Mouse (Mus musculus) forebrain, embryonic 13.5 days (tissue): ENCODE data around the gene Twsg1. TPM values are rescaled to one million over a fixed set of nuclear protein-coding genes. Genes with fewer than 3 reads are reported as not detected.
A peak's percentile ranks its signal among the peaks of the same experiment; 100 is the strongest.
"Not testable (repeated sequence)": the region's sequence is repeated elsewhere in the genome, so short reads cannot be mapped to it uniquely, and the experiment has no call there.

Experiments used
- ATAC-seq: fragments of 200-750 bp; cut with Nextera tagmentation; 2 replicates; pipeline ENCODE4 v1.8.0; 2017
- H3K27ac ChIP-seq: fragments of 300-500 bp; sonication (generic); 2 replicates; pipeline ENCODE4 v1.5.1; 2015; ENCODE audit warnings: inconsistent platforms, mild to moderate bottlenecking, moderate library complexity
- H3K27me3 ChIP-seq: fragments of 300-500 bp; sonication (generic); 2 replicates; pipeline ENCODE4 v1.6.1; 2015; ENCODE audit warnings: mild to moderate bottlenecking, inconsistent platforms
- H3K36me3 ChIP-seq: fragments of 300-500 bp; sonication (generic); 2 replicates; pipeline ENCODE4 v1.6.1; 2015; ENCODE audit warnings: mild to moderate bottlenecking, inconsistent platforms; ENCODE audit not compliant: poor library complexity, severe bottlenecking
- H3K4me1 ChIP-seq: fragments of 300-500 bp; sonication (generic); 2 replicates; pipeline ENCODE4 v1.6.1; 2015; ENCODE audit warnings: inconsistent platforms
- H3K4me2 ChIP-seq: fragments of 300-500 bp; sonication (generic); 2 replicates; pipeline ENCODE4 v1.6.1; 2015; ENCODE audit warnings: inconsistent platforms, mild to moderate bottlenecking, moderate library complexity
- H3K4me3 ChIP-seq: fragments of 300-500 bp; sonication (generic); 2 replicates; pipeline ENCODE4 v1.5.1; 2015; ENCODE audit warnings: mild to moderate bottlenecking, inconsistent platforms
- H3K9ac ChIP-seq: fragments of 300-500 bp; sonication (generic); 2 replicates; pipeline ENCODE4 v1.6.1; 2015; ENCODE audit warnings: mild to moderate bottlenecking, inconsistent platforms
- H3K9me3 ChIP-seq: fragments of 300-500 bp; sonication (generic); replicated peaks from 2 replicates; pipeline ENCODE4 v1.6.1; 2016; ENCODE audit warnings: inconsistent platforms
- WGBS: fragments of 180-500 bp; shearing (Covaris S2); methylation state at CpG from one replicate; pipeline ENCODE4 v1.1.7; 2015; 5-methylcytosine and 5-hydroxymethylcytosine counted together
- polyA plus RNA-seq: library from polyadenylated mRNA; unstranded; fragments of >200 nt; fragmentation: Nextera tagmentation; extraction: Ambion mirVana; gene quantifications from 2 replicates; pipeline ENCODE4 v1.2.1, GENCODE M21; 2015

Gene Twsg1
- polyA plus RNA-seq, result 75.2 and 84.1 TPM in 2 replicates

GRCm38 (mm10) chr17:65950622-65951404 is at the start of gene Twsg1:
TSS of gene Twsg1 (minus strand) at chr17:65951226.
- Histone ChIP-seq H3K9ac (peak within 1 kb of the TSS; percentile 97), H3K4me3 (peak within 1 kb of the TSS; percentile 88), H3K27me3 (no peaks in the 10 kb centered on the region), H3K4me1 (peaks cover 18% of the 10 kb centered on the region), H3K36me3 (peaks cover 26% of the 10 kb centered on the region), H3K27ac (peak within 1 kb of the TSS; percentile 91), H3K9me3 (no peaks in the 10 kb centered on the region), H3K4me2 (peak within 1 kb of the TSS; percentile 70)
- under 1% methylated on average over 86 of the region's 87 CpGs for WGBS
- peak; percentile 98 for ATAC-seq

GRCm38 (mm10) chr17:65988151-65988820 is 37.3 kb upstream of the Twsg1 start:
- no peak overlapping the region for H3K4me3 ChIP-seq
- H3K4me1 ChIP-seq, result no peaks in the 10 kb centered on the region
- no peak overlapping the region for H3K4me2 ChIP-seq
- no peak overlapping the region for H3K27ac ChIP-seq
- no peaks in the 10 kb centered on the region for H3K27me3 ChIP-seq
- ATAC-seq, result no peak
- no peak overlapping the region for H3K9ac ChIP-seq
- peaks cover 15% of the 10 kb centered on the region; the same call in 1 of the 2 replicates for H3K36me3 ChIP-seq
- WGBS, result 91% methylated on average over 3 of the region's 3 CpGs
- no peaks in the 10 kb centered on the region for H3K9me3 ChIP-seq

GRCm38 (mm10) chr17:65976720-65977119 is 25.7 kb upstream of the Twsg1 start:
- peaks cover 24% of the 10 kb centered on the region for H3K36me3 ChIP-seq
- H3K4me2 ChIP-seq, H3K27ac ChIP-seq, H3K9ac ChIP-seq, H3K27me3 ChIP-seq, H3K4me1 ChIP-seq, H3K9me3 ChIP-seq, H3K4me3 ChIP-seq, ATAC-seq: not testable (repeated sequence)

DNA sequence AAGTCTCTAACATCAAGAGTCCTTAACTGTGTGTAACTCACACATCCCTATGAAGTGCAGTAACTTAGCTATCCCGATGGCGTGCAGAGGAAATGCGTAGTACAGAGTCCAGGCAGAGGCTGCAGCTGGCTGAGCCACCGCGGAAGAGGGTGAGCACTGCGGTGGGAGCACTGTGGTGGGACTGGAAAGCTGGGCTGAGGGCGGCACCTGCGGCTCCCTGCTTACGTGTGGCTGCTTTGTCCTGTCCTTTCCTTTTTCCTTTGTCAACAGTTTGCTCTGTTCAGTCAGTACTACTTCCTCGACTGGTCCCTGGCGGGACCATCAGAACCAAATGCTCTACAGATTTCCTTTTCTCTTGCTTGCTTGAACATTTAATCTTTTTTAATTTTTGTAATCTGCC is 16.7 kb upstream of the Twsg1 start:
- Histone ChIP-seq H3K36me3 (peaks cover 4% of the 10 kb centered on the region; the same call in 1 of the 2 replicates), H3K4me1 (no peaks in the 10 kb centered on the region), H3K27ac (no peak overlapping the region), H3K4me3 (no peak overlapping the region), H3K27me3 (no peaks in the 10 kb centered on the region), H3K9ac (no peak overlapping the region), H3K9me3 (no peaks in the 10 kb centered on the region), H3K4me2 (no peak overlapping the region)
- no peak for ATAC-seq
- WGBS, result 64% methylated on average over 11 of the region's 11 CpGs

- no peaks in the 10 kb centered on the region for H3K36me3 ChIP-seq
- H3K4me1 ChIP-seq, result no peaks in the 10 kb centered on the region
- no peak overlapping the region for H3K4me2 ChIP-seq
- 93% methylated on average over 2 of the region's 2 CpGs for WGBS
- H3K27me3 ChIP-seq, result no peaks in the 10 kb centered on the region
- no peak overlapping the region for H3K27ac ChIP-seq
- no peaks in the 10 kb centered on the region for H3K9me3 ChIP-seq
- ATAC-seq, result no peak
- H3K4me3 ChIP-seq, result no peak overlapping the region
- no peak overlapping the region for H3K9ac ChIP-seq
These were observed 11.2 kb upstream of the Twsg1 start for GRCm38 (mm10) chr17:65962263-65962662.

GRCm38 (mm10) chr17:65961606-65962136 is 10.6 kb upstream of the Twsg1 start:
- Histone ChIP-seq H3K9ac (no peak overlapping the region), H3K27me3 (no peaks in the 10 kb centered on the region), H3K4me2 (no peak overlapping the region), H3K36me3 (no peaks in the 10 kb centered on the region), H3K4me1 (no peaks in the 10 kb centered on the region), H3K9me3 (no peaks in the 10 kb centered on the region), H3K4me3 (no peak overlapping the region), H3K27ac (no peak overlapping the region)
- peak; percentile 55 for ATAC-seq
- 88% methylated on average over 2 of the region's 2 CpGs for WGBS

DNA sequence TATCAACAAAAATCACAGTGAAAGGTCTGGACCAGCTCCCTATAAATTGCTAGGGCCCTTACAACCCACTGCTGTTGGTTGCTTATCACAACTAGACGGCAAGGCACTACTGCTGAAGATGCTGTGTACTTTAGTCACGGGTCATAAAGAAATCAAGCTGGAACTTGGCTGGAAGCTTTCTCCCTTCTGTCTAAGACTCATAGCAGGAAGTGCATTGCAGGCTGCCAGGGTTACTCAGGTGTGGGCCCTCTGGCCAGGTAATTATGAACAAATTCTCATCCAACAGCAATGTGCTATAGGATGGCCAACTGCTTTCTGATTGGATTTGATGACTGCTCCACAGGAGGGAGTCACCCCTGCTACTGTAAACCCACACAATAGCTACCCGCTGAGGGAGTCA is 8.0 kb upstream of the Twsg1 start:
- H3K4me2 ChIP-seq, result no peak overlapping the region
- H3K4me3 ChIP-seq, result no peak overlapping the region
- 89% methylated on average over 3 of the region's 3 CpGs for WGBS
- ATAC-seq, result no peak
- H3K9me3 ChIP-seq, result no peaks in the 10 kb centered on the region
- H3K27ac ChIP-seq, result no peak overlapping the region
- H3K27me3 ChIP-seq, result no peaks in the 10 kb centered on the region
- H3K36me3 ChIP-seq, result no peaks in the 10 kb centered on the region
- no peaks in the 10 kb centered on the region for H3K4me1 ChIP-seq
- no peak overlapping the region for H3K9ac ChIP-seq

DNA sequence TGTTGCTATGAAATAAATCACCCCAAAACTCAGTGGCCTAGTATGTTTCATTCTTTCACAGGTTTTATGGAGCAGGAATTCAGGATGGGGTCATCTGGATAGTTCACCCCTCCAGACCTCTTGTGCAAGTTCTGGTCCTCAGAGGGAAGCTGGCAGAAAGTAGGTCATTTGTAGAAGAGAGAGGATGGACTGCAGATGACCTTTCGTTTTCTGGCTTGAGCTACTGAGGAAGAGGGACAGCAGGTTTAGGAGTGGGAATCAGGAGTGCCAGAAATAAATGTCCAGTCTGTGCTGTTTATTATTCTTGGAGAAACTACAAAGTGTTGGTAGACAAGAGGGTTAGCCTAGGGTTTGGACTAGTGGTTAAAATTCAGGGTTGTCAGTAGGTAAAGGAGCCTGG is 7.3 kb upstream of the Twsg1 start:
- 80% methylated on average over 1 of the region's 1 CpGs for WGBS
- Histone ChIP-seq H3K4me3 (no peak overlapping the region), H3K9me3 (no peaks in the 10 kb centered on the region), H3K27ac (no peak overlapping the region), H3K36me3 (no peaks in the 10 kb centered on the region), H3K4me2 (no peak overlapping the region), H3K4me1 (no peaks in the 10 kb centered on the region), H3K9ac (no peak overlapping the region), H3K27me3 (no peaks in the 10 kb centered on the region)
- no peak for ATAC-seq

- H3K4me3 ChIP-seq, result no peak overlapping the region
- no peak overlapping the region for H3K9ac ChIP-seq
- WGBS, result 80% methylated on average over 8 of the region's 8 CpGs
- H3K9me3 ChIP-seq, result no peaks in the 10 kb centered on the region
- no peak overlapping the region for H3K27ac ChIP-seq
- H3K36me3 ChIP-seq, result no peaks in the 10 kb centered on the region
- H3K27me3 ChIP-seq, result no peaks in the 10 kb centered on the region
- H3K4me2 ChIP-seq, result no peak overlapping the region
- ATAC-seq, result no peak
- no peaks in the 10 kb centered on the region for H3K4me1 ChIP-seq
These were observed 6.8 kb upstream of the Twsg1 start for GRCm38 (mm10) chr17:65957782-65958325.

DNA sequence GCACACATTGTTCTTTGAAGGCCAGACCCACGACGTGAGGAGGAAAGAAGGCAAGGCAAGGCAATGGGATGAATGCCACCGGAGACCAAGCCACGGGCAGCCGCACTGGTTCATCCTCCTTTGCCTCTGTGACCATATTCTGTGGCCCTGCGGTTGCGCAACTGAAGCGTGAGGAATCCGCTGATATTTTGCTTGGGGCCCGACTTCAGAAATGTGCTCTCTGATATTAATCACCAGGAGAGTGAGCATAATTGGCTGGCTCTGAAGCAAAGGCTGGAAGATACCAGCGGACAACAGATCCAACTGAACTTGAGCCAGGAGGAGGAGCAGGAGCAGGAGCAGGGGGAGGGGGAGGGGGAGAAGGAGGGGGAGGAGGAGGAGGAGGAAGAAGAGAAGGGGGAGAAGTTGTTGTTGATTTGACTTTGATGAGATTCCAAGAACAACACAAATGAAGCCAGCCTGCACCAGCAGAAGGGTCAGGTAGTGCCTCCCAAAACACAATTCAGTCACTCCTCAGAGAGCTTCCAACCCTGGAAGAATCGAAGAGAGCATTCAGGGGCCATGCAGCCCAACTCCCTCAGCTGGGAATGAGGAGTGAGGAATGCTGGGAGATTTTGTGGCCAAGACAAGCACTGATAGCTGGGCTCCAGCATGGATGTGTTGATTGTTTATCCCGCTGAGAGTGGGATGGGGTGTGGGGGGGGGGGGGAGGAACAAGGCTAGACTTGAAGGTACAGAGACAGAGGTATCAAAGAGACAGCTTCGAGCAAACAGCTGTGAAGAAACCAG is 6.2 kb upstream of the Twsg1 start:
- WGBS, result 79% methylated on average over 14 of the region's 14 CpGs

DNA sequence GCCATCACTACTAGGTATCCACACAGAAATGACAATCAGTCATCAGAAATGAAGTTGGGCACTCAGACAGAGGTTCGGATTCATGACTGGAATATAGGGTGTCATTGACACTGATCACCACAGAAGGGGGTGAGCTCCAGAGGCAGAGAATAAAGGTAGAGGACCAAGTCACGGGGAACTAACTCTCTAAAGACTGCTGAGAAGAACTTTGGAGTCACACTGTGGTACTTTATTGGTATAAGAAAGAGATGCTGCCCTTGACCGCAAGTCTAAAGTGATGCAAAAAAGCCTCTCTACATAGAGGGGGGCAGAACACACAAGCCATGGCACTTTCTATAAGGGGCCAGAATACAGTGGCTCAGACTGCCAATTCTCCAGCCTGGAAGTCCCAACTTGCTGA is 5.1 kb upstream of the Twsg1 start:
- 58% methylated on average over 3 of the region's 3 CpGs for WGBS
- H3K4me2 ChIP-seq, result no peak overlapping the region
- no peak overlapping the region for H3K9ac ChIP-seq
- no peaks in the 10 kb centered on the region for H3K36me3 ChIP-seq
- no peaks in the 10 kb centered on the region for H3K27me3 ChIP-seq
- no peaks in the 10 kb centered on the region for H3K9me3 ChIP-seq
- no peak overlapping the region for H3K27ac ChIP-seq
- H3K4me3 ChIP-seq, result no peak overlapping the region
- ATAC-seq, result no peak
- peaks cover 3% of the 10 kb centered on the region; the same call in 1 of the 2 replicates for H3K4me1 ChIP-seq

More for the DNA sequence above, 6.2 kb upstream of the Twsg1 start:
- Histone ChIP-seq H3K27ac (no peak overlapping the region), H3K27me3 (no peaks in the 10 kb centered on the region), H3K4me3 (no peak overlapping the region), H3K4me2 (no peak overlapping the region), H3K4me1 (no peaks in the 10 kb centered on the region), H3K9ac (no peak overlapping the region), H3K9me3 (no peaks in the 10 kb centered on the region), H3K36me3 (no peaks in the 10 kb centered on the region)
- ATAC-seq, result no peak
